Mouse (Mus musculus): ENCODE data around the gene Mmgt2. TPM values are rescaled to one million over a fixed set of nuclear protein-coding genes. Genes with fewer than 3 reads are reported as not detected.

Mmgt2 gene
- polyA plus RNA-seq, 1 experiment from 2014 or later: 38.5 TPM

- no peak overlapping the region for H3K27ac ChIP-seq (ENCODE audit: low read depth, low read length)
- H3K9ac ChIP-seq (ENCODE audit: low read length): no peak overlapping the region
- DNase-seq (ENCODE audit: low spot score, missing footprints) (no peak), ATAC-seq (ENCODE audit: low FRiP score) (no peak)
- no peaks in the 10 kb centered on the region for H3K9me3 ChIP-seq (ENCODE audit: control insufficient read depth, low read length)
- peaks cover 12% of the 10 kb centered on the region for H3K4me1 ChIP-seq (ENCODE audit: control insufficient read depth, insufficient read depth, low read length)
- 86% methylated on average over 3 of the region's 3 CpGs for WGBS
- no peak overlapping the region for H3K4me2 ChIP-seq
- H3K36me3 ChIP-seq (ENCODE audit: control insufficient read depth, insufficient read depth, low read length): no peaks in the 10 kb centered on the region
- H3K4me3 ChIP-seq (ENCODE audit: low read depth, low read length): no peak overlapping the region
- H3K27me3 ChIP-seq (ENCODE audit: control insufficient read depth, insufficient read depth, low read length): no peaks in the 10 kb centered on the region
Measured at GRCm38 (mm10) chr11:62635406-62635805, 13.1 kb upstream of the Mmgt2 start.

GRCm38 (mm10) chr11:62636105-62636839, 12.2 kb upstream of the Mmgt2 start:
- Histone ChIP-seq H3K4me2 (no peak overlapping the region), H3K36me3 (ENCODE audit: control insufficient read depth, insufficient read depth, low read length) (no peaks in the 10 kb centered on the region), H3K4me3 (ENCODE audit: low read depth, low read length) (no peak overlapping the region), H3K9ac (ENCODE audit: low read length) (no peak overlapping the region), H3K27me3 (ENCODE audit: control insufficient read depth, insufficient read depth, low read length) (no peaks in the 10 kb centered on the region), H3K9me3 (ENCODE audit: control insufficient read depth, low read length) (no peaks in the 10 kb centered on the region), H3K4me1 (ENCODE audit: control insufficient read depth, insufficient read depth, low read length) (peaks cover 4% of the 10 kb centered on the region), H3K27ac (ENCODE audit: low read depth, low read length) (no peak overlapping the region)
- ATAC-seq (ENCODE audit: low FRiP score) (no peak), DNase-seq (ENCODE audit: low spot score, missing footprints) (no peak)
- WGBS: 68% methylated on average over 11 of the region's 11 CpGs

GRCm38 (mm10) chr11:62636840-62637221, 11.6 kb upstream of the Mmgt2 start:
- no peaks in the 10 kb centered on the region for H3K36me3 ChIP-seq (ENCODE audit: control insufficient read depth, insufficient read depth, low read length)
- 86% methylated on average over 3 of the region's 3 CpGs for WGBS
- H3K27me3 ChIP-seq (ENCODE audit: control insufficient read depth, insufficient read depth, low read length): no peaks in the 10 kb centered on the region
- no peak overlapping the region for H3K27ac ChIP-seq (ENCODE audit: low read depth, low read length)
- ATAC-seq (ENCODE audit: low FRiP score) (no peak), DNase-seq (ENCODE audit: low spot score, missing footprints) (no peak)
- H3K4me1 ChIP-seq (ENCODE audit: control insufficient read depth, insufficient read depth, low read length): no peaks in the 10 kb centered on the region
- H3K4me2 ChIP-seq: no peak overlapping the region
- no peak overlapping the region for H3K4me3 ChIP-seq (ENCODE audit: low read depth, low read length)
- H3K9me3 ChIP-seq (ENCODE audit: control insufficient read depth, low read length): no peaks in the 10 kb centered on the region
- H3K9ac ChIP-seq (ENCODE audit: low read length): no peak overlapping the region

- Histone ChIP-seq H3K4me1 (ENCODE audit: control insufficient read depth, insufficient read depth, low read length) (no peaks in the 10 kb centered on the region), H3K9me3 (ENCODE audit: control insufficient read depth, low read length) (no peaks in the 10 kb centered on the region)
Measured at GRCm38 (mm10) chr11:62637401-62637800, 11.1 kb upstream of the Mmgt2 start.

GRCm38 (mm10) chr11:62637806-62638205, 10.7 kb upstream of the Mmgt2 start:
- no peaks in the 10 kb centered on the region for H3K36me3 ChIP-seq (ENCODE audit: control insufficient read depth, insufficient read depth, low read length)
- H3K9me3 ChIP-seq (ENCODE audit: control insufficient read depth, low read length): no peaks in the 10 kb centered on the region
- ATAC-seq (ENCODE audit: low FRiP score): no peak
- H3K27me3 ChIP-seq (ENCODE audit: control insufficient read depth, insufficient read depth, low read length): no peaks in the 10 kb centered on the region
- no peak overlapping the region for H3K4me2 ChIP-seq
- 85% methylated on average over 6 of the region's 6 CpGs for WGBS
- H3K4me1 ChIP-seq (ENCODE audit: control insufficient read depth, insufficient read depth, low read length): no peaks in the 10 kb centered on the region
- no peak overlapping the region for H3K4me3 ChIP-seq (ENCODE audit: low read depth, low read length)
- no peak overlapping the region for H3K27ac ChIP-seq (ENCODE audit: low read depth, low read length)
- H3K9ac ChIP-seq (ENCODE audit: low read length): no peak overlapping the region
- no peak for DNase-seq (ENCODE audit: low spot score, missing footprints)

More at GRCm38 (mm10) chr11:62637401-62637800, 11.1 kb upstream of the Mmgt2 start:
- Histone ChIP-seq H3K9ac (ENCODE audit: low read length) (no peak overlapping the region), H3K27ac (ENCODE audit: low read depth, low read length) (no peak overlapping the region), H3K36me3 (ENCODE audit: control insufficient read depth, insufficient read depth, low read length) (no peaks in the 10 kb centered on the region), H3K4me3 (ENCODE audit: low read depth, low read length) (no peak overlapping the region), H3K27me3 (ENCODE audit: control insufficient read depth, insufficient read depth, low read length) (no peaks in the 10 kb centered on the region), H3K4me2 (no peak overlapping the region)
- ATAC-seq (ENCODE audit: low FRiP score) (no peak), DNase-seq (ENCODE audit: low spot score, missing footprints) (no peak)
- WGBS: 66% methylated on average over 5 of the region's 5 CpGs

GRCm38 (mm10) chr11:62638402-62638801, 10.1 kb upstream of the Mmgt2 start:
- Histone ChIP-seq H3K9me3 (ENCODE audit: control insufficient read depth, low read length) (no peaks in the 10 kb centered on the region), H3K27ac (ENCODE audit: low read depth, low read length) (no peak overlapping the region), H3K27me3 (ENCODE audit: control insufficient read depth, insufficient read depth, low read length) (no peaks in the 10 kb centered on the region), H3K4me1 (ENCODE audit: control insufficient read depth, insufficient read depth, low read length) (no peaks in the 10 kb centered on the region), H3K36me3 (ENCODE audit: control insufficient read depth, insufficient read depth, low read length) (no peaks in the 10 kb centered on the region), H3K4me3 (ENCODE audit: low read depth, low read length) (no peak overlapping the region), H3K4me2 (no peak overlapping the region), H3K9ac (ENCODE audit: low read length) (no peak overlapping the region)
- WGBS: 94% methylated on average over 4 of the region's 4 CpGs
- ATAC-seq (ENCODE audit: low FRiP score): no peak
- no peak for DNase-seq (ENCODE audit: low spot score, missing footprints)

- no peak overlapping the region for H3K27ac ChIP-seq (ENCODE audit: low read depth, low read length)
- peaks cover 3% of the 10 kb centered on the region; the same call in 1 of the 2 replicates for H3K4me1 ChIP-seq (ENCODE audit: control insufficient read depth, insufficient read depth, low read length)
- no peak overlapping the region for H3K4me3 ChIP-seq (ENCODE audit: low read depth, low read length)
- H3K36me3 ChIP-seq (ENCODE audit: control insufficient read depth, insufficient read depth, low read length): no peaks in the 10 kb centered on the region
- H3K27me3 ChIP-seq (ENCODE audit: control insufficient read depth, insufficient read depth, low read length): no peaks in the 10 kb centered on the region
- 83% methylated on average over 3 of the region's 3 CpGs for WGBS
- DNase-seq (ENCODE audit: low spot score, missing footprints) (no peak), ATAC-seq (ENCODE audit: low FRiP score) (no peak)
- no peak overlapping the region for H3K4me2 ChIP-seq
- H3K9me3 ChIP-seq (ENCODE audit: control insufficient read depth, low read length): no peaks in the 10 kb centered on the region
- H3K9ac ChIP-seq (ENCODE audit: low read length): no peak overlapping the region
Measured at GRCm38 (mm10) chr11:62640378-62640777, 8.1 kb upstream of the Mmgt2 start.

GRCm38 (mm10) chr11:62642023-62642844, 6.2 kb upstream of the Mmgt2 start:
- H3K27ac ChIP-seq (ENCODE audit: low read depth, low read length): 0 out of 2 replicates have a peak overlapping the region, but pooled peaks have one; percentile 8
- no peaks in the 10 kb centered on the region for H3K9me3 ChIP-seq (ENCODE audit: control insufficient read depth, low read length)
- no peaks in the 10 kb centered on the region for H3K36me3 ChIP-seq (ENCODE audit: control insufficient read depth, insufficient read depth, low read length)
- no peak overlapping the region for H3K9ac ChIP-seq (ENCODE audit: low read length)
- no peak overlapping the region for H3K4me2 ChIP-seq
- peak; percentile 57 for DNase-seq (ENCODE audit: low spot score, missing footprints)
- H3K4me3 ChIP-seq (ENCODE audit: low read depth, low read length): no peak overlapping the region
- no peak for ATAC-seq (ENCODE audit: low FRiP score)
- H3K27me3 ChIP-seq (ENCODE audit: control insufficient read depth, insufficient read depth, low read length): no peaks in the 10 kb centered on the region
- peaks cover 19% of the 10 kb centered on the region for H3K4me1 ChIP-seq (ENCODE audit: control insufficient read depth, insufficient read depth, low read length)
- WGBS: 68% methylated on average over 11 of the region's 11 CpGs

- Histone ChIP-seq H3K9ac (ENCODE audit: low read length) (no peak overlapping the region), H3K27ac (ENCODE audit: low read depth, low read length) (no peak overlapping the region)
Measured at GRCm38 (mm10) chr11:62643011-62643631, 5.3 kb upstream of the Mmgt2 start.

More at GRCm38 (mm10) chr11:62643011-62643631, 5.3 kb upstream of the Mmgt2 start:
- ATAC-seq (ENCODE audit: low FRiP score) (no peak), DNase-seq (ENCODE audit: low spot score, missing footprints) (peak; percentile 72)
- Histone ChIP-seq H3K9me3 (ENCODE audit: control insufficient read depth, low read length) (no peaks in the 10 kb centered on the region), H3K4me2 (no peak overlapping the region), H3K4me1 (ENCODE audit: control insufficient read depth, insufficient read depth, low read length) (peaks cover 25% of the 10 kb centered on the region), H3K4me3 (ENCODE audit: low read depth, low read length) (no peak overlapping the region), H3K36me3 (ENCODE audit: control insufficient read depth, insufficient read depth, low read length) (no peaks in the 10 kb centered on the region), H3K27me3 (ENCODE audit: control insufficient read depth, insufficient read depth, low read length) (no peaks in the 10 kb centered on the region)
- WGBS: 80% methylated on average over 8 of the region's 8 CpGs

All from midbrain, embryonic 11.5 days (tissue).